Mouse (Mus musculus) A20 (cell line): ENCODE measurements around the gene Tecpr2.

ENCODE experiments used
- DNase-seq: peaks from one replicate; pipeline ENCODE4 v3.0.0-alpha.2; 2011; ENCODE audit warnings: low read depth, low spot score

Gene Tecpr2

GRCm38 (mm10) chr12:110977896-110978606, 89.0 kb downstream of the Tecpr2 start:
- peak; percentile 53 for DNase-seq

GRCm38 (mm10) chr12:110978607-110979406, 89.7 kb downstream of the Tecpr2 start, which contains the start of gene Ankrd9:
Ankrd9 (minus strand) TSS chr12:110979040.
- DNase-seq = peak; percentile 95

GRCm38 (mm10) chr12:110979808-110980207, 90.7 kb downstream of the Tecpr2 start:
- no peak for DNase-seq

GRCm38 (mm10) chr12:110981736-110982135, 92.7 kb downstream of the Tecpr2 start:
- no peak for DNase-seq

- no peak for DNase-seq
Observed at GRCm38 (mm10) chr12:110983083-110983482, 94.0 kb downstream of the Tecpr2 start.

GRCm38 (mm10) chr12:110983714-110984113, 94.7 kb downstream of the Tecpr2 start:
- no peak for DNase-seq

- DNase-seq = no peak
Observed at GRCm38 (mm10) chr12:110984598-110984997, 95.5 kb downstream of the Tecpr2 start.

GRCm38 (mm10) chr12:110985141-110985540, 96.1 kb downstream of the Tecpr2 start:
- DNase-seq = peak; percentile 47

GRCm38 (mm10) chr12:110986536-110987425, 97.7 kb downstream of the Tecpr2 start:
- no peak for DNase-seq

- no peak for DNase-seq
Observed at GRCm38 (mm10) chr12:110989409-110989808, 100.3 kb downstream of the Tecpr2 start.

- no peak for DNase-seq
Observed at GRCm38 (mm10) chr12:110990500-110990899, 101.4 kb downstream of the Tecpr2 start.

- peak; percentile 97 for DNase-seq
Observed at GRCm38 (mm10) chr12:110991361-110992127, 102.5 kb downstream of the Tecpr2 start.

GRCm38 (mm10) chr12:110992128-110992553, 103.1 kb downstream of the Tecpr2 start:
- DNase-seq = peak; percentile 98

- no peak for DNase-seq
Observed at GRCm38 (mm10) chr12:110992771-110993170, 103.7 kb downstream of the Tecpr2 start.

- no peak for DNase-seq
Observed at GRCm38 (mm10) chr12:110993226-110993625, 104.2 kb downstream of the Tecpr2 start.

GRCm38 (mm10) chr12:110994666-110995065, 105.6 kb downstream of the Tecpr2 start:
- no peak for DNase-seq

- no peak for DNase-seq
Observed at GRCm38 (mm10) chr12:110998092-110998491, 109.0 kb downstream of the Tecpr2 start.

GRCm38 (mm10) chr12:110999820-111000219, 110.8 kb downstream of the Tecpr2 start:
- no peak for DNase-seq

GRCm38 (mm10) chr12:111000956-111001355, 111.9 kb downstream of the Tecpr2 start:
- no peak for DNase-seq

- DNase-seq = no peak
Observed at GRCm38 (mm10) chr12:111004142-111004541, 115.1 kb downstream of the Tecpr2 start.

- DNase-seq = no peak
Observed at GRCm38 (mm10) chr12:111005803-111006202, 116.7 kb downstream of the Tecpr2 start.
